8 mouse cellular contexts compared by ENCODE assay signal in genomic region chr9:63059234-63059842, GRCm38 (mm10).
DNase-seq lines count a peak whose midpoint lies in the region; ATAC-seq and TF ChIP-seq lines count a peak whose summit lies in the region.

No protein-coding gene starts in this region.

- H3K4me1 ChIP-seq in hindbrain, postnatal 0 days (ENCODE audit: insufficient read depth, low read length) = no peaks in the 10 kb centered on the region

- H3K4me2 ChIP-seq in hindbrain, postnatal 0 days (ENCODE audit: low read depth, low read length) = peak overlapping the region; percentile 49

- H3K4me3 ChIP-seq in hindbrain, postnatal 0 days (ENCODE audit: low read length) = peak overlapping the region; percentile 9; the same call in 1 of the 2 replicates

- no peak for TF ChIP-seq CTCF in hindbrain, postnatal 0 days (IDR thresholded peaks at IDR 0.05; ENCODE audit: low read depth)

- peak; percentile 55 for DNase-seq in adrenal gland, adult 8-10 months
- peak; percentile 86 for DNase-seq in embryo, embryonic 11 days
- DNase-seq in gastrocnemius, postnatal 25 days = peak; percentile 53
- peak; percentile 76 for DNase-seq in hindbrain, postnatal 0 days (ENCODE audit: low spot score)
- DNase-seq in left cerebral cortex, adult 11 months (ENCODE audit: low spot score) = peak; percentile 82
- DNase-seq in lung, postnatal 36 days = peak; percentile 89
- DNase-seq in right cerebral cortex, postnatal 10 days (ENCODE audit: low spot score in 2 of 2) = peak; percentile 88 to 94
- DNase-seq in B cell, adult 2 months = no peak

- peak overlapping the region; percentile 29; the same call in 1 of the 2 replicates for H3K9ac ChIP-seq in hindbrain, postnatal 0 days (replicated peaks; ENCODE audit: low read length)

- no peaks in the 10 kb centered on the region for H3K27me3 ChIP-seq in hindbrain, postnatal 0 days (ENCODE audit: insufficient read depth, low read length)

- no peaks in the 10 kb centered on the region for H3K36me3 ChIP-seq in hindbrain, postnatal 0 days (ENCODE audit: insufficient read depth, low read length)

- 3% methylated on average over 10 of the region's 10 CpGs for WGBS in hindbrain, postnatal 0 days

- ATAC-seq in hindbrain, postnatal 0 days = peak; percentile 90

- peak overlapping the region; percentile 70 for H3K27ac ChIP-seq in hindbrain, postnatal 0 days

- 0 out of 2 replicates have a peak, but pooled peaks cover 4% of the 10 kb centered on the region for H3K9me3 ChIP-seq in hindbrain, postnatal 0 days (ENCODE audit: low read length)

Comparison
In these comparisons a context has a peak if more than half of its experiments do, and no peak if none do; other contexts are left out.
1. DNase-seq: peak in adrenal gland, adult 8-10 months (single experiment), embryo, embryonic 11 days (single experiment), gastrocnemius, postnatal 25 days (single experiment), hindbrain, postnatal 0 days (single experiment), left cerebral cortex, adult 11 months (single experiment), lung, postnatal 36 days (single experiment) and right cerebral cortex, postnatal 10 days (2 of 2); none in B cell, adult 2 months (0 of 2).